Mouse (Mus musculus) testis, postnatal 14 days (tissue): ENCODE results near the gene Pycr2.
A peak's percentile ranks its signal among the peaks of the same experiment; 100 is the strongest.
"Not testable (repeated sequence)": the region's sequence is repeated elsewhere in the genome, so short reads cannot be mapped to it uniquely, and the experiment has no call there.

ENCODE experiments used
- DNase-seq: peaks from one replicate; pipeline ENCODE4 v3.0.0; 2021; ENCODE audit warnings: low spot score

Pycr2 gene

GRCm38 (mm10) chr1:180904039-180904814 lies at the start of gene Pycr2:
Gene Pycr2 (plus strand): TSS chr1:180904293.
- DNase-seq: peak; percentile 92

- DNase-seq: no peak
These were observed 45.3 kb upstream of the Pycr2 start for GRCm38 (mm10) chr1:180858763-180859162.

GRCm38 (mm10) chr1:180860030-180860429 lies 44.1 kb upstream of the Pycr2 start:
- no peak for DNase-seq

GRCm38 (mm10) chr1:180863606-180864005 lies 40.5 kb upstream of the Pycr2 start:
- DNase-seq: no peak

- DNase-seq: no peak
These were observed 38.1 kb upstream of the Pycr2 start for GRCm38 (mm10) chr1:180866001-180866400.

GRCm38 (mm10) chr1:180870122-180870650 lies 33.9 kb upstream of the Pycr2 start:
- peak; percentile 61 for DNase-seq

- peak; percentile 45 for DNase-seq
These were observed 30.1 kb upstream of the Pycr2 start for GRCm38 (mm10) chr1:180873861-180874484.

- DNase-seq: no peak
These were observed 29.5 kb upstream of the Pycr2 start for GRCm38 (mm10) chr1:180874615-180875014.

- no peak for DNase-seq
These were observed 29.0 kb upstream of the Pycr2 start for GRCm38 (mm10) chr1:180875126-180875525.

GRCm38 (mm10) chr1:180877466-180877865 lies 26.6 kb upstream of the Pycr2 start:
- no peak for DNase-seq

GRCm38 (mm10) chr1:180881768-180882167 lies 22.3 kb upstream of the Pycr2 start:
- no peak for DNase-seq

GRCm38 (mm10) chr1:180883731-180884130 lies 20.4 kb upstream of the Pycr2 start:
- no peak for DNase-seq

GRCm38 (mm10) chr1:180884484-180884883 lies 19.6 kb upstream of the Pycr2 start:
- DNase-seq: no peak

GRCm38 (mm10) chr1:180888556-180889042 lies 15.5 kb upstream of the Pycr2 start:
- DNase-seq: peak; percentile 63

- no peak for DNase-seq
These were observed 14.9 kb upstream of the Pycr2 start for GRCm38 (mm10) chr1:180889172-180889571.

- DNase-seq: no peak
These were observed 14.3 kb upstream of the Pycr2 start for GRCm38 (mm10) chr1:180889841-180890240.

GRCm38 (mm10) chr1:180892808-180893207 lies 11.3 kb upstream of the Pycr2 start, which contains the start of gene Lefty2:
Gene Lefty2 (plus strand): TSS chr1:180893108.
- DNase-seq: no peak

- DNase-seq: not testable (repeated sequence)
These were observed 9.8 kb upstream of the Pycr2 start for GRCm38 (mm10) chr1:180894088-180894987.

- no peak for DNase-seq
These were observed 3.0 kb upstream of the Pycr2 start for GRCm38 (mm10) chr1:180901107-180901506.

GRCm38 (mm10) chr1:180902915-180903314 lies 1.2 kb upstream of the Pycr2 start:
- no peak for DNase-seq

GRCm38 (mm10) chr1:180903666-180904038 lies 441 bp upstream of the Pycr2 start:
- DNase-seq: no peak

- no peak for DNase-seq
These were observed 655 bp downstream of the Pycr2 start for GRCm38 (mm10) chr1:180904815-180905080.
